ENCODE assay signal across 9 mouse cellular contexts in the genomic region with DNA sequence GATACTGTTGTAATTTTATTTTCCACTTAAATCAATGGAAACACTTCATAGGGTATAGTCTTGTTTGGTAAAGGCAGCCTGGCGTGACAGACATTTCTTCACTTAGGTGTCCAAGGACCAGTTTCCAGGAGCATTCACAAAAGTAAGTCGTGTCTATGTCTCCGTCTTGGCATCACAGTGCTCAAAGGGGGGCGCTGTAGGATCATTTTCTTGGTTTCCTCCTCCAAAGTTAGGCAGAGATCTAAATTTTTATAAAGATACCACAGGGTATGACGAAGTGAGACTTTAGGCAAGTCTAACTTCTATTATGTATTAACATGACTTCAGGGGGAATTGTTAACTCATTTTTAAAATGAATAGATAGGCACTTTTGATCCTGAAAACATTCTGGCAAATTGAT.
DNase-seq lines count a peak whose midpoint lies in the region; ATAC-seq and TF ChIP-seq lines count a peak whose summit lies in the region.
"Had no signal": no experiment of that assay in that cellular context is flagged by ENCODE, and none has a peak within 500 bp of the region (broad histone marks: within the 10 kb centered on the region; RNA-seq: fewer than 3 reads in every experiment).

No protein-coding gene starts in this region.

- no peak for ATAC-seq in forebrain, embryonic 11.5 days (replicated peaks; ENCODE audit: low FRiP score)
- no peak for ATAC-seq in forebrain, embryonic 13.5 days
- no peak for ATAC-seq in midbrain, embryonic 14.5 days (ENCODE audit: low FRiP score, low TSS enrichment)
- ATAC-seq in midbrain, embryonic 15.5 days (replicated peaks), result no peak
- no peak for ATAC-seq in limb, embryonic 14.5 days (ENCODE audit: low FRiP score, low read depth)

- no peak overlapping the region for H3K27ac ChIP-seq in forebrain, embryonic 11.5 days (ENCODE audit: low read depth, low read length)
- H3K27ac ChIP-seq in forebrain, embryonic 13.5 days, result no peak overlapping the region
- H3K27ac ChIP-seq in midbrain, embryonic 14.5 days (replicated peaks; ENCODE audit: low read depth, low read length), result no peak overlapping the region
- no peak overlapping the region for H3K27ac ChIP-seq in midbrain, embryonic 15.5 days
- H3K27ac ChIP-seq in limb, embryonic 14.5 days (replicated peaks; ENCODE audit: low read depth, low read length), result no peak overlapping the region
- H3K27ac ChIP-seq: liver, embryonic 15.5 days had no signal

- no peaks in the 10 kb centered on the region for H3K4me1 ChIP-seq in forebrain, embryonic 11.5 days (replicated peaks; ENCODE audit: control insufficient read depth, insufficient read depth, low read length)
- no peaks in the 10 kb centered on the region for H3K4me1 ChIP-seq in forebrain, embryonic 13.5 days
- H3K4me1 ChIP-seq in midbrain, embryonic 14.5 days (ENCODE audit: control insufficient read depth, insufficient read depth, low read length), result 0 out of 2 replicates have a peak, but pooled peaks cover 4% of the 10 kb centered on the region
- no peaks in the 10 kb centered on the region for H3K4me1 ChIP-seq in midbrain, embryonic 15.5 days
- 0 out of 2 replicates have a peak, but pooled peaks cover 3% of the 10 kb centered on the region for H3K4me1 ChIP-seq in limb, embryonic 14.5 days (ENCODE audit: control insufficient read depth, insufficient read depth, low read length)
- H3K4me1 ChIP-seq: liver, embryonic 15.5 days had no signal

- H3K9ac ChIP-seq in forebrain, embryonic 11.5 days (ENCODE audit: low read length), result no peak overlapping the region
- H3K9ac ChIP-seq in forebrain, embryonic 13.5 days, result no peak overlapping the region
- no peak overlapping the region for H3K9ac ChIP-seq in midbrain, embryonic 14.5 days (replicated peaks; ENCODE audit: low read length)
- H3K9ac ChIP-seq in midbrain, embryonic 15.5 days, result no peak overlapping the region
- H3K9ac ChIP-seq in limb, embryonic 14.5 days (ENCODE audit: low read depth, low read length, severe bottlenecking), result no peak overlapping the region
- H3K9ac ChIP-seq: liver, embryonic 15.5 days had no signal

- H3K4me2 ChIP-seq in forebrain, embryonic 11.5 days (ENCODE audit: low read depth, low read length, severe bottlenecking), result no peak overlapping the region
- H3K4me2 ChIP-seq in forebrain, embryonic 13.5 days, result no peak overlapping the region
- no peak overlapping the region for H3K4me2 ChIP-seq in midbrain, embryonic 14.5 days (ENCODE audit: low read length)
- H3K4me2 ChIP-seq in midbrain, embryonic 15.5 days, result no peak overlapping the region
- no peak overlapping the region for H3K4me2 ChIP-seq in limb, embryonic 14.5 days (replicated peaks; ENCODE audit: low read depth, low read length, severe bottlenecking)
- H3K4me2 ChIP-seq: liver, embryonic 15.5 days had no signal

- no peaks in the 10 kb centered on the region for H3K36me3 ChIP-seq in forebrain, embryonic 11.5 days (ENCODE audit: control insufficient read depth, insufficient read depth, low read length)
- no peaks in the 10 kb centered on the region for H3K36me3 ChIP-seq in forebrain, embryonic 13.5 days (ENCODE audit: poor library complexity, severe bottlenecking)
- no peaks in the 10 kb centered on the region for H3K36me3 ChIP-seq in midbrain, embryonic 14.5 days (ENCODE audit: control insufficient read depth, insufficient read depth, low read length)
- no peaks in the 10 kb centered on the region for H3K36me3 ChIP-seq in midbrain, embryonic 15.5 days (replicated peaks)
- H3K36me3 ChIP-seq in limb, embryonic 14.5 days (ENCODE audit: control insufficient read depth, insufficient read depth, low read length), result no peaks in the 10 kb centered on the region
- H3K36me3 ChIP-seq: liver, embryonic 15.5 days had no signal

- no peaks in the 10 kb centered on the region for H3K27me3 ChIP-seq in forebrain, embryonic 11.5 days (ENCODE audit: control insufficient read depth, insufficient read depth, low read length)
- H3K27me3 ChIP-seq in forebrain, embryonic 13.5 days, result no peaks in the 10 kb centered on the region
- H3K27me3 ChIP-seq in midbrain, embryonic 14.5 days (ENCODE audit: control insufficient read depth, insufficient read depth, low read length), result no peaks in the 10 kb centered on the region
- no peaks in the 10 kb centered on the region for H3K27me3 ChIP-seq in midbrain, embryonic 15.5 days (replicated peaks)
- H3K27me3 ChIP-seq in limb, embryonic 14.5 days (ENCODE audit: control insufficient read depth, insufficient read depth, low read length), result no peaks in the 10 kb centered on the region
- H3K27me3 ChIP-seq: liver, embryonic 15.5 days had no signal

- H3K4me3 ChIP-seq in forebrain, embryonic 11.5 days (ENCODE audit: low read depth, low read length), result no peak overlapping the region
- no peak overlapping the region for H3K4me3 ChIP-seq in forebrain, embryonic 13.5 days
- no peak overlapping the region for H3K4me3 ChIP-seq in midbrain, embryonic 14.5 days (replicated peaks; ENCODE audit: low read depth, low read length)
- no peak overlapping the region for H3K4me3 ChIP-seq in midbrain, embryonic 15.5 days
- H3K4me3 ChIP-seq in limb, embryonic 14.5 days (replicated peaks; ENCODE audit: low read length), result no peak overlapping the region
- H3K4me3 ChIP-seq: liver, embryonic 15.5 days had no signal

- TF ChIP-seq POLR2A in limb, embryonic 14.5 days (IDR thresholded peaks at IDR 0.05; ENCODE audit: borderline replicate concordance, extremely low read depth, insufficient read depth, insufficient read length), result no peak

- H3K9me3 ChIP-seq in forebrain, embryonic 11.5 days (ENCODE audit: control insufficient read depth, low read length), result no peaks in the 10 kb centered on the region
- no peaks in the 10 kb centered on the region for H3K9me3 ChIP-seq in forebrain, embryonic 13.5 days (replicated peaks)
- no peaks in the 10 kb centered on the region for H3K9me3 ChIP-seq in midbrain, embryonic 14.5 days (ENCODE audit: control insufficient read depth, low read length)
- no peaks in the 10 kb centered on the region for H3K9me3 ChIP-seq in midbrain, embryonic 15.5 days
- no peaks in the 10 kb centered on the region for H3K9me3 ChIP-seq in limb, embryonic 14.5 days (ENCODE audit: control insufficient read depth, low read length)
- H3K9me3 ChIP-seq: liver, embryonic 15.5 days had no signal

- intact Hi-C loops in heart, postnatal 10 days (cut with DNase I), result loop anchor here (2.0 to 10.0 kb wide), 2 partner anchors 397 to 569 kb away; no protein-coding TSS in a partner anchor

- WGBS in forebrain, embryonic 11.5 days, result 33% methylated on average over 5 of the region's 5 CpGs
- 33% methylated on average over 5 of the region's 5 CpGs for WGBS in forebrain, embryonic 13.5 days
- WGBS in midbrain, embryonic 14.5 days, result 40% methylated on average over 5 of the region's 5 CpGs
- WGBS in midbrain, embryonic 15.5 days, result 43% methylated on average over 5 of the region's 5 CpGs
- WGBS in limb, embryonic 14.5 days, result 45% methylated on average over 5 of the region's 5 CpGs

- DNase-seq in forebrain, embryonic 11.5 days (ENCODE audit: low spot score), result peak; percentile 70
- peak; percentile 68 for DNase-seq in midbrain, embryonic 14.5 days
- peak; percentile 78 to 87 for DNase-seq in adrenal gland, postnatal 36 days
- peak; percentile 39 to 62 for DNase-seq in heart, postnatal 10 days
- DNase-seq in limb, embryonic 14.5 days (ENCODE audit: low spot score), result peak; percentile 57
- DNase-seq in urinary bladder, postnatal 36 days (ENCODE audit: low spot score in 2 of 2), result peak; percentile 13 to 19

Comparison
In these comparisons a context has a peak if more than half of its experiments do, and no peak if none do; other contexts are left out.
1. DNase-seq: peak in every context shown above with its lines; median percentile 82 in adrenal gland, postnatal 36 days; 70 in forebrain, embryonic 11.5 days; 68 in midbrain, embryonic 14.5 days; 57 in limb, embryonic 14.5 days; 50 in heart, postnatal 10 days; 16 in urinary bladder, postnatal 36 days.